Mouse (Mus musculus): Measurements from ENCODE around the gene Nudc.

DNA sequence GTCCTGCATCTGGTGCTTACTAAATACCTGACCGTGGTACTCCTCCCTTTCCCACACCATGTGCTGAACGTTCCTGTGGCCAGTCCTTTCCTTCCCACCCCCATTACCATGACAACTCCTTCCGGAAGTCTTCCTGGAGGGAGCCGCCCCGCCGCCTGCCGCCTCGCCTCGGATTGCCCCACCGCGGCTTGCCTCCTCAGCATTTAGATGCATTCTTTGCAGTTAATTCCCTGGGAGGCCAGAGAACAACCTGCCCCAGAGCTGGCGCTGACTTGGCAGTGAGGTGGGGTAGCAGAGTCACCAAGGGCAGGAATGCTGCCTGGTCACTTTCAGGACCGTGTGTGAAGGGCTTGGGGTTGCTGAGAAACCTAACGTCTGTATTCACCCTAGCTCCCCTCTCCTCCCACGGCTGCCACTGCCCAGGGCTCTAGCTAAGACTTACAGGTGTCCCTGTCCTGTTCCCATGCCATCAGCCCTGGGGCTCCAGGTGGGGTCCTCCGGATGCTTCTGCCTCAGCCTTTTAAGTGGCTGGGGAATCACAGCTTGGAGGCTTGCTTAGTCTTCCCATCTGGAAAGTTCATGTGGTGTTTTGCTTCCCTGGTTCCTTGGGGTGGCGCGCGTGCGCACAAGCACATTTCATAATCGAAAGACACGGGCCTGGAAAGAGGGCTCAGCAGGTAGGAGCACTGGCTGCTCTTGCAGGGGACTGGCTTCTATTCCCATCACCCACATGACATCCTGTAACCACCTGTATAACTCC, 61.4 kb downstream of the Nudc start:
- TF ChIP-seq CTCF (IDR thresholded peaks at IDR 0.05; ENCODE audit: low read depth) (peak; percentile 18; the same call in 1 of the 2 replicates), EP300 (optimal IDR thresholded peaks at IDR 0.05) (peak; percentile 28)

Data from stomach, postnatal 0 days (tissue).